Mouse (Mus musculus) megakaryocyte, adult 5-6 weeks (primary cell): ENCODE results near the gene Pgm1. TPM values are rescaled to one million over a fixed set of nuclear protein-coding genes. Genes with fewer than 3 reads are reported as not detected.

Experiments
- ATAC-seq: 2 replicates; pipeline ENCODE4 v1.8.0; 2016; ENCODE audit warnings: mild to moderate bottlenecking, inconsistent platforms; ENCODE audit not compliant: poor library complexity, severe bottlenecking
- total RNA-seq, 2 experiments: library from RNA; stranded (forward) in 1 of 2; stranded (reverse) in 1 of 2; fragments of 153-499, 151-499 nt in 1 of 2; fragments of 221-1000, 200-1000 nt in 1 of 2; gene quantifications; 2 replicates each; pipeline versions ENCODE4 v1.2.3 to v1.2.4; 2015 to 2017

Gene Pgm1
- total RNA-seq, 2 experiments from 2014 or later, result 7.4 to 12.8 TPM

GRCm38 (mm10) chr4:100009211-100009678 is 80.0 kb downstream of the Pgm1 start:
- ATAC-seq, result no peak

DNA sequence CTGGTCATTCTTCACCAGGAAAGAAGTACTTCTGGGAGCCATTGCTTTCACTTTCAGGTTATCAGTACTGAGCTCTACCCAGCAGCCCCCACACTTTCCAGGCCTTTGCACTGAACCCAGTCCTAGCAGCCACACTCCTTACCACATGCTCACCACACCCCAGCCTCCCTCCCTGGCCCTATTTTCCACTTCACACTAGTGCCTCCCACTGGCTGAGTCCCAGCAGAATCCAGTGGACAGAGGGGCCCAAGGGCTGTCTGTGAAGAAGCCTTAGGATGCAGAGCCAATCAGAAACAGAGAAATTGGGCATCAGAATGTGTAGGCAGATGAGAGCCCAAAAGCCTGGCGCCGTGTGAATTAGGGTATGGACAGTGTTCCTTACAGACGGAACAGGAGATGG is 81.7 kb downstream of the Pgm1 start:
- ATAC-seq, result no peak

DNA sequence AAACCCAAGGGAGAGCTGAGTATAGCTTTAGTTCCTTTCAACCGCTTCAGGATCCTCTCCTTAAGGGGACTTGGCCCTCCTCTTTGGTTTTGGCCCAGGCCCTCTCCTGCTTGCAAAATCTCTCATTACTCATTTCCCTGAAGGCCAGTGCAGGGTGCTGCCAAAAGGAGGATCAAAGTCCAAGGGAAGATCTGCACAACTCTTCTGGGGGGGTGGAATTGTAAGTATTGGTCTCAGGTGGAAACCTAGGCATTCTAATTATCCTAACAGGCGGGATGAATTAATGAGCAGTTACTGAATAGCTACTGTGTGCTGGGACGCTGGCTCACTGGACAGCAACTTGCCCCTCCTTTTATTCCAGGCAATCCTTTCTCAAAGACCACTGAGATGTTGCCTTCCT is 82.3 kb downstream of the Pgm1 start:
- no peak for ATAC-seq

DNA sequence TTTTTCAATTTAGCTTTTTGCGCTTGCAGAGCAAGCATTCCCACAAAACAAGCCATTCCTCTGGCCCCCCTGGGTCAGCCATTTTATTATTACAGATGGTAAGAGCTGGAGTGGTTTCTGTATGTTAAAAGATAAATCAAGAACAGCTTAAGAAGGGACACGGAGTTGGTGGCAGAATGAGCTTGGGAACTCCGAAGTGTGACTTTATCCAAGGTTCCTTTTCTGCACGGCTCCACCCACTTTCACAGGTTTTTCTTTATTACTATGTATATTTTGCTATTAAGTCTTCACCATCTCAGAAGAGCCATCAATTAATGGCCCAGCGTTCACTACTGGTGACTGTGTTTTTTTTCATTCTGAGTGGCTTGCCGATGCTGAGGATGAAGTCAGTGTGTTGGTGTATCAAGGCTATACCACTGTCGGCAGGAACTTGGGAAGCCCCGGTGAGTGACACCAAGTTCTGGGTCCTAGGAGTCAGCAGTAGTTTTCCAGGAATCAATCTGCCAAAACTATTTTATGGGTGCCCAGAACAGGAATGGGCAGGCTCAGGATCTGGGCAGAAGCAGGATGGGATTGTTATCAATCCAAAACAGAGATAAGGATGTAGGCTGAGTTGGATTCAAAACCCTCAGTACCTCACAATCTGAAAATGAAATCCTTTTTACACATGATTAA is 83.3 kb downstream of the Pgm1 start:
- ATAC-seq, result no peak

GRCm38 (mm10) chr4:100027773-100028172 is 98.6 kb downstream of the Pgm1 start:
- ATAC-seq, result no peak

DNA sequence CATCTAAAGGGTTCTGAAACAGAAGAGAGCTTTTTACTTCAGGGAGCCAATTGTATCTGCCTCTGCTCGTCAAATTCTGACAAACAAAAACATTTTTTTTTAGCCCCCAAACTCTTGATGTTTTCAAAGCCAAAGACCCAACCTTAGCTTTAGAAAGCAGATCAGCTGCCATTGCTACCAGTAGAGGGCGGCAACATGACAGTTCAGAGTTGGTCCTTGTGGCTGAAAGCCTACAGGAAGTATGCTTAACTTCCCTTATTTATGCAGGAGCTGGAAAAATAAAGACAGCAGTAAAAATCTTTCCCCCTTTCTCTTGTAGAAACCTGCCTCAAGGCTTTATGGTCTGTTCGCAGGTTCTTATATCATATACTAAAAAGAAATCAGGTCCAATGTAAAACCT is 99.4 kb downstream of the Pgm1 start:
- peak; percentile 85 for ATAC-seq

DNA sequence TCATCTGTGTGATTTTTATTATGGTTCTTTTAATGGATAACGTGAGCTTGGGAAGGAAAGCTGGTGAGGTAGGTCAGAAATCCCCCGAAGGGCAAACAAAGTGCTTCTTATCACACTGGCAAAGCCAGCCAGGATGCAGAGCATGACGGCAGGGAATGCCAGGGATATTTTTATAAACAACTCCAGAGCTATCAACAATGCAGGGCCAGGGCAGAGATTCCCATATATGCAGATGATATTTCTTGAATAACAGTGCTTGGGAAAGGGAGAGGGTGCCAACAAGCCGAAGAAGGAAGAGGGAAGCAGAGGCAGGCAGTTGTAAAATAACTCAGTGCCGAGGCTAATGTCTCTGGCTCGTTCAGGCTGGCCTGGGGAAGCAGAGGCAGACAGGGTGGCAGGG is 102.1 kb downstream of the Pgm1 start:
- ATAC-seq, result no peak

DNA sequence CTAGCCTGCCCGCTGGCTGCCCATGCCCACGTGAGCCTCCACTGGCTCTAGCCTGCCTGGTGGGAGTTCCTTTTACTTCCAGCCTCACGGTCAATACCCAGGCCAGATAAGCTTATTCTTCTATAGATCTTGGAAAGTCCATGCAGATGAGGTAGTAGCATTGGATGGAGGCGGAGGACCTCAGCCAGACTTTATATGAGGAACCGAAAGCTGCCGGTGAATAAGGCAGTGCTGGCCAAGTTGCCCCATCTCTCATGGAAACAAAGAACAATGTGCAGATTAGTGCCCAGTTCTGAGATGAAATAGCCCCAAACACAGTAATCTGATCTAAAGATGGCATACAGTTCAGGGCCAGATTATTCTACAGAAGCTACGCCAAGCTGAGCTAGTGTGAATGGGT is 103.4 kb downstream of the Pgm1 start:
- ATAC-seq, result no peak

- no peak for ATAC-seq
These were observed 104.7 kb downstream of the Pgm1 start for GRCm38 (mm10) chr4:100033944-100034343.

DNA sequence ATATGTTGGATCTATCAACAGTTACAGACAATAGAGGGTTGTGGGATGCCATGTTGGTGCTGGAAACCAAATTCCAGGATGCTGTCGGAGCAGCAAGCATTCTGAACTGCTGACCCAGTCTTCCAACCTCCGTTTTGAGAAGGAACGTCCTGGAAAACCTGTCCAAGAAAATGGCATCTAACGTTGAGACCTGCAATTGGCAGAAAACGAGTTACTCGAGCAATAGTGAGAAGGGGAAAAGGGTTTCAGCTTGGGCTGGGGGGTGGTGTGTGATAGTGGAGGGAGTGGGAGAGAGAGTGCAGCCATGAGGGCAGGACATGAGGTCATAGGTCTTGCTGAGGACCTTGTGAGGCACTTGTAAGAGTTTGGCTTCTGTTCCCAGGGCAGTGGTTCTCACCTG is 105.8 kb downstream of the Pgm1 start:
- ATAC-seq, result no peak

- no peak for ATAC-seq
These were observed 106.8 kb downstream of the Pgm1 start for GRCm38 (mm10) chr4:100035919-100036554.

Other genes starting within 250 kb of the Pgm1 start
- 13.0 and 17.3 TPM in 2 replicates for gene Alg6, start 213.8 kb upstream of the Pgm1 start, total RNA-seq (2015)
- 7.1 and 14.6 TPM in 2 replicates for gene Alg6, start 213.8 kb upstream of the Pgm1 start, total RNA-seq (2017)
- 2.1 and 11.8 TPM in 2 replicates for gene Efcab7, start 100.2 kb upstream of the Pgm1 start, total RNA-seq (2015)
- 1.4 and 1.6 TPM in 2 replicates for gene Efcab7, start 100.2 kb upstream of the Pgm1 start, total RNA-seq (2017)
- gene Itgb3bp, start 399 bp downstream of the Pgm1 start, total RNA-seq (2015), result 11.8 and 12.0 TPM in 2 replicates
- gene Itgb3bp, start 399 bp downstream of the Pgm1 start, total RNA-seq (2017), result 6.7 and 7.7 TPM in 2 replicates
- gene Ror1, start 166.4 kb downstream of the Pgm1 start, total RNA-seq (2015), result 0.07 TPM in 1 of 2 replicates, not detected in the other
- gene Ror1, start 166.4 kb downstream of the Pgm1 start, total RNA-seq (2017), result 0.11 TPM in 1 of 2 replicates, not detected in the other